Mouse (Mus musculus) embryonic facial prominence, embryonic 13.5 days (tissue): ENCODE data around the gene Pou3f1. TPM values are rescaled to one million over a fixed set of nuclear protein-coding genes. Genes with fewer than 3 reads are reported as not detected.
"Not testable (repeated sequence)": the region's sequence is repeated elsewhere in the genome, so short reads cannot be mapped to it uniquely, and the experiment has no call there.

Experiments
- ATAC-seq: fragments of 200-750 bp; cut with Nextera tagmentation; 2 replicates; pipeline ENCODE4 v1.8.0; 2017; ENCODE audit warnings: low read depth; ENCODE audit not compliant: insufficient number of reproducible peaks, insufficient read depth, low FRiP score, low TSS enrichment
- H3K27ac ChIP-seq: fragments of 300-500 bp; sonication (generic); 2 replicates; pipeline ENCODE4 v1.5.1; 2015; ENCODE audit warnings: moderate library complexity, mild to moderate bottlenecking, inconsistent platforms
- H3K27me3 ChIP-seq: fragments of 300-500 bp; sonication (generic); 2 replicates; pipeline ENCODE4 v1.6.1; 2015; ENCODE audit warnings: mild to moderate bottlenecking, inconsistent platforms
- H3K36me3 ChIP-seq: fragments of 300-500 bp; sonication (generic); 2 replicates; pipeline ENCODE4 v1.6.1; 2015; ENCODE audit warnings: mild to moderate bottlenecking, inconsistent platforms
- H3K4me1 ChIP-seq: fragments of 300-500 bp; sonication (generic); 2 replicates; pipeline ENCODE4 v1.6.1; 2015; ENCODE audit warnings: inconsistent platforms
- H3K4me2 ChIP-seq: fragments of 300-500 bp; sonication (generic); 2 replicates; pipeline ENCODE4 v1.6.1; 2015; ENCODE audit warnings: moderate library complexity, mild to moderate bottlenecking, inconsistent platforms
- H3K4me3 ChIP-seq: fragments of 300-500 bp; sonication (generic); 2 replicates; pipeline ENCODE4 v1.5.1; 2015; ENCODE audit warnings: mild to moderate bottlenecking, inconsistent platforms
- H3K9ac ChIP-seq: fragments of 300-500 bp; sonication (generic); 2 replicates; pipeline ENCODE4 v1.6.1; 2015; ENCODE audit warnings: mild to moderate bottlenecking, inconsistent platforms
- H3K9me3 ChIP-seq: fragments of 300-500 bp; sonication (generic); 2 replicates; pipeline ENCODE4 v1.6.1; 2016; ENCODE audit warnings: inconsistent platforms
- WGBS: fragments of 180-500 bp; shearing (Covaris S2); methylation state at CpG from one replicate; pipeline ENCODE4 v1.1.7; 2015; ENCODE audit warnings: mixed read lengths; 5-methylcytosine and 5-hydroxymethylcytosine counted together
- polyA plus RNA-seq: library from polyadenylated mRNA; unstranded; fragments of >200 nt; fragmentation: Nextera tagmentation; extraction: Ambion mirVana; gene quantifications from 2 replicates; pipeline ENCODE4 v1.2.1, GENCODE M21; 2015

Pou3f1 gene
- polyA plus RNA-seq, 1 experiment from 2014 or later, result 2.4 TPM

- H3K9ac ChIP-seq, result peak overlapping the region; percentile 61
- H3K9me3 ChIP-seq, result no peaks in the 10 kb centered on the region
- H3K4me2 ChIP-seq, result peak overlapping the region; percentile 75
- peaks cover 74% of the 10 kb centered on the region for H3K4me1 ChIP-seq
- WGBS, result 12% methylated on average over 11 of the region's 11 CpGs
- peaks cover 24% of the 10 kb centered on the region for H3K36me3 ChIP-seq
- H3K27ac ChIP-seq, result peak overlapping the region; percentile 94
- peak overlapping the region; percentile 24 for H3K4me3 ChIP-seq
- no peaks in the 10 kb centered on the region for H3K27me3 ChIP-seq
- ATAC-seq, result no peak
Measured at GRCm38 (mm10) chr4:124704797-124705474, 48.3 kb downstream of the Pou3f1 start.

- H3K27me3 ChIP-seq, result no peaks in the 10 kb centered on the region
- H3K9me3 ChIP-seq, result no peaks in the 10 kb centered on the region
- no peak overlapping the region for H3K9ac ChIP-seq
- peaks cover 24% of the 10 kb centered on the region for H3K36me3 ChIP-seq
- no peak overlapping the region for H3K4me2 ChIP-seq
- H3K4me1 ChIP-seq, result peaks cover 81% of the 10 kb centered on the region
- WGBS, result 76% methylated on average over 23 of the region's 23 CpGs
- peak overlapping the region; percentile 94 for H3K27ac ChIP-seq
- no peak for ATAC-seq
- H3K4me3 ChIP-seq, result no peak overlapping the region
Measured at GRCm38 (mm10) chr4:124705661-124706269, 49.2 kb downstream of the Pou3f1 start.

- ATAC-seq, H3K4me2 ChIP-seq, H3K9ac ChIP-seq, H3K9me3 ChIP-seq, H3K4me3 ChIP-seq, H3K27me3 ChIP-seq: not testable (repeated sequence)
- Histone ChIP-seq H3K27ac (peak overlapping the region; percentile 97), H3K36me3 (peaks cover 24% of the 10 kb centered on the region), H3K4me1 (peaks cover 77% of the 10 kb centered on the region)
- 85% methylated on average over 25 of the region's 25 CpGs for WGBS
Measured at GRCm38 (mm10) chr4:124707381-124708199, 51.0 kb downstream of the Pou3f1 start.

GRCm38 (mm10) chr4:124708200-124708517 is 51.6 kb downstream of the Pou3f1 start:
- not testable (repeated sequence) for H3K9me3 ChIP-seq, H3K27me3 ChIP-seq, H3K9ac ChIP-seq, ATAC-seq
- Histone ChIP-seq H3K36me3 (peaks cover 24% of the 10 kb centered on the region), H3K4me2 (peak overlapping the region; percentile 62), H3K4me1 (peaks cover 74% of the 10 kb centered on the region), H3K27ac (peak overlapping the region; percentile 97), H3K4me3 (peak overlapping the region; percentile 33)
- 8% methylated on average over 1 of the region's 1 CpGs for WGBS

GRCm38 (mm10) chr4:124708518-124709477 is 52.2 kb downstream of the Pou3f1 start:
- ATAC-seq, result peak; percentile 88
- Histone ChIP-seq H3K4me1 (peaks cover 67% of the 10 kb centered on the region), H3K36me3 (peaks cover 24% of the 10 kb centered on the region), H3K4me2 (peak overlapping the region; percentile 62), H3K4me3 (peak overlapping the region; percentile 33), H3K27me3 (no peaks in the 10 kb centered on the region), H3K27ac (peak overlapping the region; percentile 97), H3K9me3 (no peaks in the 10 kb centered on the region), H3K9ac (peak overlapping the region; percentile 58)
- under 1% methylated on average over 41 of the region's 41 CpGs for WGBS

GRCm38 (mm10) chr4:124709961-124710446 is 53.4 kb downstream of the Pou3f1 start:
- no peaks in the 10 kb centered on the region for H3K27me3 ChIP-seq
- peak overlapping the region; percentile 62 for H3K4me2 ChIP-seq
- peak overlapping the region; percentile 29 for H3K4me3 ChIP-seq
- peaks cover 24% of the 10 kb centered on the region for H3K36me3 ChIP-seq
- no peak for ATAC-seq
- H3K27ac ChIP-seq, result peak overlapping the region; percentile 97
- H3K9me3 ChIP-seq, result no peaks in the 10 kb centered on the region
- H3K9ac ChIP-seq, result peak overlapping the region; percentile 58; the same call in 1 of the 2 replicates
- peaks cover 59% of the 10 kb centered on the region for H3K4me1 ChIP-seq
- 4% methylated on average over 18 of the region's 18 CpGs for WGBS

Other genes starting within 250 kb of the Pou3f1 start
- gene 3100002H09Rik, start 46.0 kb upstream of the Pou3f1 start, polyA plus RNA-seq, result not detected in 2 replicates
- gene Utp11, start 36.8 kb downstream of the Pou3f1 start, polyA plus RNA-seq, result 84.7 and 92.2 TPM in 2 replicates
- gene Fhl3, start 43.9 kb downstream of the Pou3f1 start, polyA plus RNA-seq, result 17.0 and 19.5 TPM in 2 replicates
- gene Sf3a3, start 58.0 kb downstream of the Pou3f1 start, polyA plus RNA-seq, result 177 and 186 TPM in 2 replicates
- gene Inpp5b, start 85.0 kb downstream of the Pou3f1 start, polyA plus RNA-seq, result 25.2 and 26.4 TPM in 2 replicates
- gene Mtf1, start 145.3 kb downstream of the Pou3f1 start, polyA plus RNA-seq, result 11.9 and 12.9 TPM in 2 replicates
- gene Yrdc, start 193.9 kb downstream of the Pou3f1 start, polyA plus RNA-seq, result 33.5 and 39.6 TPM in 2 replicates
- gene 1110065P20Rik, start 194.4 kb downstream of the Pou3f1 start, polyA plus RNA-seq, result 60.0 and 60.9 TPM in 2 replicates
- gene Maneal, start 205.4 kb downstream of the Pou3f1 start, polyA plus RNA-seq, result 1.2 and 1.4 TPM in 2 replicates
- 0.08 and 0.11 TPM in 2 replicates for gene Epha10, start 224.1 kb downstream of the Pou3f1 start, polyA plus RNA-seq